Mouse (Mus musculus): ENCODE measurements around the gene Apol7a.

- TF ChIP-seq CTCF (IDR thresholded peaks at IDR 0.05; ENCODE audit: low read depth, low read length), result no peak
- no peak for TF ChIP-seq POLR2A (IDR thresholded peaks at IDR 0.05; ENCODE audit: borderline replicate concordance, low read depth, low read length)
Measured at GRCm38 (mm10) chr15:77356248-77356810, 42.6 kb downstream of the Apol7a start.

Data from bone marrow macrophage, adult 2 months (primary cell).